Mouse (Mus musculus): ENCODE measurements at regions not wholly inside any gene's neighbourhood (a gene's known extent, or its start where the extent isn't known, plus 50 kb on each side); places are given as distances from the start of the nearest gene placed in this dataset.

DNA sequence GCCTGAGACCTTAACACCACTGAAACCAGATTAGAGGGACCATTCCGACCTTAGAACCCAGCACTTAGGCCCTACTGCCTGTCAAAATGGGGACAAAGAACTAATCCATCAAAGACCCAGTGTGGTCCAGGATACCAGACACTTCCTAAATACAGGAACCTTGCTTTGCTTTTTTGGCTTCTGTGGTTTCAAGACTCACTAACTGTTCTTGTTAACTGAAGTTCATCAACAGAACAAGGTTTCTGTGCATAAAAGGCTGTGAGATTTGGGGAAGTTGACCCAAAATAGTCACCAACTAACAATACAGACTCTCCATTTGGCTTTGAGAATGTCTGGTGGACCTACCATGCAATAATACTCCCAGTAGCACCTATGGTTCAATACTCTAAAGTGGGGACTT is 56.4 kb upstream of the Arglu1 start:
- Histone ChIP-seq H3K36me3 (ENCODE audit: control insufficient read depth, insufficient read depth, low read length) (no peaks in the 10 kb centered on the region), H3K27ac (ENCODE audit: insufficient read depth, low read depth, low read length) (no peak overlapping the region), H3K4me1 (ENCODE audit: control insufficient read depth, insufficient read depth, low read length) (no peaks in the 10 kb centered on the region), H3K4me3 (ENCODE audit: insufficient read depth, low read depth, low read length) (no peak overlapping the region), H3K27me3 (replicated peaks; ENCODE audit: control insufficient read depth, insufficient read depth, low read length) (no peaks in the 10 kb centered on the region)
- no peak for DNase-seq
- WGBS = 74% methylated on average over 1 of the region's 1 CpGs
- TF ChIP-seq CTCF (conservative IDR thresholded peaks at IDR 0.05; ENCODE audit: insufficient read depth, insufficient read length, low read depth, low read length) (no peak), POLR2A (IDR thresholded peaks at IDR 0.05; ENCODE audit: low read depth, low read length) (no peak)

DNA sequence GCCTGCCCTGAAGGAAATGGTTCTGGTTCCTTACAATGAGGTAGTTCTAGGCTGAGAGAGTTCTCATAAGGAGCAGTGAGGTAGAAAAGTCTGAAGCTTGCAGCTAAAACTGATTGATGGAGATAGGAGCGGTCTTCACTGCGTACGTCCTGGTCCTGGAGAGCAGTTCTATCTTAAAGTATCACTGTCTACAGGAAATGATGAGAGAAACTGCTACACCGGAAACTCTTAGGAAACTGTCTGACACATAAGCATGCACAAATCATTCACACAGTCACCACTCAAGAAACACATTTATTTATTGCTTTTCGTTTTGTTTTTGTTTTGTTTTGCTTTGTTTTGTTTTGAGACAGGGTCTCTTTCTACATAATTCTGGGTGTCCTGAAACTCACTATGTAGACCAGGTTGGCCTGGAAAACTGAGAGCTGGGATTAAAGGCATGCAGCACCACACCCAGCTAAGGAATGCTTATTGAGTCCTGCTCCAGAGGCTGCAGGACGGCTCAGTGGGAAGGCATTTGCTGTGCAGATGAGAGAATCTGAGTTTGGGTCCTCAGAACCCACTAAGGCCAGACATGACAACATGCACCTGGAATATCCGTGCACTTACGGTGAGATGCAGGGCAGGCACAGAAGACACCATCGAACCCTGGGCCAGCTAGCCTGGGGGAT is 55.4 kb upstream of the Arglu1 start:
- 69% methylated on average over 9 of the region's 9 CpGs for WGBS
- TF ChIP-seq CTCF (conservative IDR thresholded peaks at IDR 0.05; ENCODE audit: insufficient read depth, insufficient read length, low read depth, low read length) (no peak), POLR2A (IDR thresholded peaks at IDR 0.05; ENCODE audit: low read depth, low read length) (no peak)
- peak; percentile 22 for DNase-seq
- no peaks in the 10 kb centered on the region for H3K27me3 ChIP-seq (replicated peaks; ENCODE audit: control insufficient read depth, insufficient read depth, low read length)
- no peak overlapping the region for H3K27ac ChIP-seq (ENCODE audit: insufficient read depth, low read depth, low read length)
- no peaks in the 10 kb centered on the region for H3K36me3 ChIP-seq (ENCODE audit: control insufficient read depth, insufficient read depth, low read length)
- H3K4me1 ChIP-seq (ENCODE audit: control insufficient read depth, insufficient read depth, low read length) = no peaks in the 10 kb centered on the region
- no peak overlapping the region for H3K4me3 ChIP-seq (ENCODE audit: insufficient read depth, low read depth, low read length)

Measured in kidney, adult 2 months (tissue).